Mouse (Mus musculus) naive thymus-derived CD4-positive, alpha-beta T cell, adult 2 months (primary cell): ENCODE measurements around the gene Gm3558.
"Not testable (repeated sequence)": the region's sequence is repeated elsewhere in the genome, so short reads cannot be mapped to it uniquely, and the experiment has no call there.

Source experiments
- DNase-seq: peaks from one replicate; pipeline ENCODE4 v3.0.0-alpha.2; 2011; ENCODE audit warnings: low read depth

The Gm3558 gene

GRCm38 (mm10) chr14:7568382-7568781 is at the start of gene Gm3558:
Gene Gm3558 (minus strand): TSS chr14:7568566.
- not testable (repeated sequence) for DNase-seq

- not testable (repeated sequence) for DNase-seq
Observed at GRCm38 (mm10) chr14:7595492-7595891, 27.1 kb upstream of the Gm3558 start, which contains the start of gene Gm10338. Gene Gm10338 (minus strand): TSS chr14:7595592.

- not testable (repeated sequence) for DNase-seq
Observed at GRCm38 (mm10) chr14:7567890-7568289, 476 bp downstream of the Gm3558 start.

GRCm38 (mm10) chr14:7567266-7567665 is 1.1 kb downstream of the Gm3558 start:
- not testable (repeated sequence) for DNase-seq
